Mouse (Mus musculus) embryo, embryonic 10.5 days (tissue): ENCODE measurements at regions not wholly inside any gene's neighbourhood (a gene's known extent, or its start where the extent isn't known, plus 50 kb on each side); places are given as distances from the start of the nearest gene placed in this dataset.

Experiments used
- DNase-seq: peaks from one replicate; pipeline ENCODE4 v3.0.0-alpha.2; 2015; ENCODE audit warnings: low spot score

DNA sequence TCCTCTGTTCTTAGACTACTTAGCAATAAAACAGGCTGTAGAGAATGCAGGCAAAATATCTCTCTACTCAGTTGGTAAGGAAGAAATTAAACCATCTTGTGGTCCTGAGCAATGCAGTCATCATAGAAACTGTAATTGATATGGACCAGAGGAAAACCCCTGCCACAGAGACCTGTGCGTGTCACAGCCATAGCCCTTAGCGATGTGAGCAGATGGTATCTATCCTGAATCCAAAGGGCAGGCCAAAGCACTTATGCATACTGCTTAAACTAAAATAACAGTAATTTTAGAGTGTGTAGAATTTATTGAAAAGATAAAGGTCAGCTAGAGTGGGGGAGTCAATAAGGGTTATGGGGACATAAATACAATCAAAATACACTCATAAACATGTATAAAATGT lies 212.0 kb downstream of the Kcnrg start:
- DNase-seq = no peak

DNA sequence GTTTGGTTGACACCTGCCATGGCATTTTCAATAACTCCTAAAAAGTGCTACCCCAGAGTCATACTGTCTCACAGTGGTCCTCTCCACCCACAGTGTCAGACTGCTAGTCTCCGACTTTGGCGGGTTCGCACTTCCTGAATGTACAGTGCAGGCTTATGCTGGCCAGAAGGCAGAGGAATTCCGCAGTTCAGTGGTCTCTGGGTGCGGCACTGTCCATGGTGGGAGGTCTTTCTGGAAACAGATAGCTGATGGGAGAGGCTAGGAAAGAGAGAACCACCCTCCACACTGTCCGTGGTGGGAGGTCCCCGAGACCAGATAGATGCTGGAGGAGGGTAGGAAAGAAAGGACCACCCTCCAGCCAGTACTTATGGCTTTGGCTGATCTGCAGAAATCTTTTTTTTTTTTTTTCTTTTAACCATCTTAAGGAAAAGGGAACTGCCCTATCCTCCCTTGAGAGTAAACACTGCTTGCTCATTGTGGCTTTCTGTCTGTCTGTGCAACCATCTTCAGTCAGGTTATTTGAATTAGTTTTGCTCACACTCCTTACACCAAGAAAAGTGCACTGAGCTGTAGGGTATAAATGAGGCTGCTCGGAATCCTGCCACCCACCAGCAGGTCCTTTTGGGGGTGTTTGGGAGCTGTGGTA lies 227.2 kb downstream of the Kcnrg start:
- DNase-seq = peak; percentile 21

DNA sequence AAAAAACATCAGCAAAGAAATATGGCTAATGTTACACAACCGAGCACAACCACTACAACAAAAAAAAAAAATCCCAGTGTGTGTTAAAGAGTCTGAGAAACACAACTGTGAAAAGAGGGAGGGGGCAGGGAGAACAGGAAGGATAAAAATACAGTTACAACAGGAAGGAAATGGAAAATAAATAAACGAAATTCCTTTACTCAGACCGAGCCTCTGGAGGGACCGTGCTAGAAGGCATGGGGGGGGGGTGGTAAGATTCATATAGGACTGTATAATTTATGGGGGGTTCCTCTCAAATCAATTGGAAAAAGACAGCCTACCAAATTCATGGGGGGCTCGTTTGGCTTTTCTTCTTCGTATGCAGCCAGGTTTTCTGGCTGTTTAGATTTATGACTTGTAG lies 228.5 kb downstream of the Kcnrg start:
- DNase-seq = no peak

DNA sequence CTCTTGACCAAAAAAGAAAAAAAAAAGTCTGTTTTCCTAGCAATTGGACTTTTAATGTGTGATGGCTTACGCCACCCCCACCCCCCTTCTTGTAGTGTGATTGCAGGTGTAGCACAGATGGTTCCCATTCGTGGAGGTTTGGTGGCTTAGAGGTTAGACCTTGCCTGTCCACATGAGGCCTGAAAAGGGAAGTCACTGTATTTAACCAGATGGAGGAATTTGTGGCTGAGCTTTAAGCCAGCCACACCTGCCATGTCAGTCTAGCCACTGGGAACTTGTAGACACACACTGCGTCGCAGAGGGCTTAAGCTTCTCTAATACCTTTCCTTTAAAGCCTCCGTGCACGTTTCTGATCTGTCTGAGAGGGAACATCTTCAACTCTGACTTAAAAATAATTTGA lies 229.0 kb downstream of the Kcnrg start:
- DNase-seq = peak; percentile 38

DNA sequence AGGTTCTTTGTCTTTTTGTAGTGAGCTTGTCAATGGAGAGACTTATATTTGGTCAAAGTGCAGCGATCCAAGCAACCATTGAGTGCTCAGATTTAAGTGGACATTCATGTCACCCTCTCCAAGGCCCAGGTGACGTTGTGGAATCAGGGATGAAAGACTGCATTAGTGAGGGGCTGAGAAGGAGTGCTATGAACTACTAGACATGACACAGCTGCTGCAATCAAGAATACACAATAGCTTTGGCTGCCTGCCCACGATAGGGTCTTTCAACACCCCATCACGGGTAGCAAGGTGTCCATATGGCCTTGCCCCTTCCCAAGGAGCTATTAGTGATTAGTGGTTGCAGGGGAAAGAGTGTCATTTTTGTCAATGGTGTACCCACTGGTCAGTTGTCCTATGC lies 229.7 kb downstream of the Kcnrg start:
- no peak for DNase-seq

GRCm38 (mm10) chr14:61837851-61838250 lies 230.6 kb downstream of the Kcnrg start:
- no peak for DNase-seq

DNA sequence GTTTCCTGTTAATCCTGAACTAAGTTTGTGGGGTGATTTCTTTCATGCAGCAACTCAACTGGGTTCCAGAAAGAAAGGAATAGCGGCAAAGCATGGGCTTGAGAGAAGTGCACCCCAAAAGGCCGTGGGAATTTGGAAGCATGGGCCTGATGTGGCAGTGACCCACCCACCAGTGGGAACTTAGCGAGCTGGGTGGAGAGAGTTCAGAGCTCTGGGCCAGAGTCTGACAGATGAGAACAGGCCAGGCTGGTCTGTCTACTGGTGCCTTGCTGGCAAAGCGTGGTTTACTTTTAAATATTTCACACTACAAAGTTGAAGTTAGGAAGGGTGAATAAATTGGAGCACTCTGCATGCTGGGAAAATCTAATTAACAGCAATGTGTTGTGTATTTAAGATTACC lies 235.2 kb downstream of the Kcnrg start:
- no peak for DNase-seq

GRCm38 (mm10) chr14:61846441-61846840 lies 239.2 kb downstream of the Kcnrg start:
- no peak for DNase-seq

- no peak for DNase-seq
Measured at GRCm38 (mm10) chr14:61850244-61850643, 243.0 kb downstream of the Kcnrg start.

DNA sequence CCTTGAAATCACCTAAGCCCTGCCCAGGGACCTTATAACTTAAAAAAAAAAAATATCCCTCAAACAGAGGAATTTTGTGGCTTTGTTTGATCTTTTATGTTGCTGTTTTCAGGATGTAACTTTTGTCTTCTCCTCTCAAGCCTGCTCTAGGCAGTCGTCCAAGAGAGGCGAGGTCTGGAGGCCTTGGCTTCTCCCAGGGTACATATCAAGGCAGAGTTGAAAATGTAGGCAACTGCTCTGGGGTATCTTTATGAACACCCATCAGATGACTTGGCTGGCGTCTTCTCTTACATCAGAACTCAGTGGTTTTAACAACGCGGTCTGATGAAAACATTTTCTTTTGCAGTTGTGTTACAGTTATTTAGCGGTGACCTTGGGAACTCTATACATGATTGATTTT lies 250.4 kb downstream of the Kcnrg start:
- DNase-seq = no peak

DNA sequence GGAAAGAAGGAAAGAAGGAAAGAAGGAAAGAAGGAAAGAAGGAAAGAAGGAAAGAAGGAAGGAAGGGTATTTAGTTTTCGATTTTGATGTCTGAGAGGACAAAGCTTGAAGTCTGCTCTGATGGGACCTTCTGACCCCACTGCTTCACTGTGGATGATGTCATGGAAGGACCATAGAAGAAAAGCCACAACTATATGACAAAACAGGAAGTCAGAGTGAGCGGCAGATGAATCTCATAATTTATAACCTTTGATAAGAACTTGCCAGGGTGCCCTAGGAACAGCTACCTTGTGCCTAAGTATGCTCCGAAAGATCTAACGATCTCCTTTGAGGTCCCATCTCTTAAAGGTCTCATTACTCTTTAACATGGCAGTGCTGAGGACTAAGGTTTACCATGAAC lies 253.4 kb downstream of the Kcnrg start:
- DNase-seq = no peak

DNA sequence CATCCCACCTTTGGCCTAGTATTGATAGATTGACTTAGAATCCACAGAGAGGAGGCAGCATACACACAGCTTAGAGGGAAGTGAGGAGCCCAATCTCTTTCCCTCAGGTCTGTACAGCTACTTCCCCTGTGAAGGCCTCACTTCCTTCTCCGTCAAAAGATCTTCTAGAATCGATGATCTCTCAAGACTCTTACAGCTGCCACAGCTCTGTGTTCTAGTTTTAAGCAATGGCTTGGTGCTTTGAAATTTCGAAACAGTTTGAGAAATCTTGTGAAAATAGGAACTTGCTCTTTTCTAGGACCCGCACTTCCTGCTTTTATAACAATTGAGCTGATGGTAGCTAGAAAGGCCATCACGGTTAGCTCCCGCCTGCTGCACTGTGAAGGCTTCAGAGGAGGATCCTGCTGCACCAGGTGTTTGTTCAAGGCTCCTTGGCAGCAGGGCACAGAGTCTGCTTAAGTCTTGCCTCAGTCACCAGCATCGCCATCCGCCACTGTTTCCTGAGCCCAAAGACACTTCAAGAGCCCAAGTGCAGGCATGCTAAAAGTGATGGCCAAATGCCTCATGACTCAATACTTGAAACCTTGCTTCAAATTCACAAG lies 254.2 kb downstream of the Kcnrg start:
- no peak for DNase-seq

- no peak for DNase-seq
Measured at GRCm38 (mm10) chr14:61862931-61863330, 255.7 kb downstream of the Kcnrg start.

DNA sequence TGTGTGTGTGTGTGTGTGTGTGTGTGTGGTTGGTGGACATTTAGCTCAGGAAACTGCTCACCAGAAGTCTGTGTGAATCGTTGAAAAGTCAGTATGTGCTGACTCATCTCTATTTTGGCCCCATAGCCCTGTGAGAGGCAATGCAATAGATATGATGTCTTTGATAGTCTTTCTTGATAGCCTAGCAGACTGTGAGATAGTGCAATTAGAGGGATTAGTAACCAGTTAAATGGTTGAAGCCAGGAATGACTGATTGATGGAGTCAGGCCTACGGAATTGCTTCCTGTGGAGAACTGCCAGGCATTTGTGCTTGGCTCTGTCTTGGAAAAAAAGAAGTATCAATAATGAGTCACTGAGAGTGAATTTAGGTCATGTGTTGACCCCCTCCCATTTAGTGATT lies 256.2 kb downstream of the Kcnrg start:
- DNase-seq = no peak

- no peak for DNase-seq
Measured at GRCm38 (mm10) chr14:61866532-61867268, 259.4 kb downstream of the Kcnrg start.

DNA sequence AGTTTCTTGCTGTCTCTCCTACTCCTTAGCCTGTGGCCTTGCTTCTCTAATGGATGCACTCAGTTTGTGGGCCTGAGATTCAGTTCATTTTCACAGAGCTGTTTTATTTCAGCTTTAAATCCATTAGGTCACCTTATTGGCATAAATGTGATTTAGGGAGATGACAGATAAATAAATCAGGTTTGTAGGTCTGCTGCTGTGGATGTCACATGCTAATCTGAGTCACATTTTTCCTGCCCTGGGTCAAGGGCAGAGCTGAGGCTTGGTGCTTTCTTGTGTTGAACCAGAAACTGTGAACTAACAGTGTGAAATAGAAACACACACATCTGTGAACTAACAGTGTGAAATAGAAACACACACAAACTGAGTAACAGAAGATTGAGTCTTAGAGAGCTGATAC lies 266.9 kb downstream of the Kcnrg start:
- no peak for DNase-seq

DNA sequence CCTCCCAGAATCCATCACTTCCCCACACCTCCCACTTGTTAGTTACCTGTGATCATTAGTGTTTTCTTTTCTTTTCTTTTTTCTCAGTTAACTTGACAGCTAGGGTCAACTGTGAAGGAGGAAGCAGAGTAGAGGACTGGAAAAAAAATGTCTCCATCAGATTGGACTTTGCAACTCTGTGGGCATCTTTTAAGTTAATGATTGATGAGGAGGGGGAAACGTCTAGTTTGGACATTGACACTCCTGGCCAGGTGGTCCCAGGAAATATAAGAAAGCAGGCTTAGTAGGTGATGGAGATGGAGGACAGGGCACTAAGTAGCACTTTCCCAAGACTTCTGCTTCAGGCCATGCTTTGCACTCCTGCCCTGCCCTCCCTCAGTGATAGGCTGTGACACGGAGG lies 272.2 kb downstream of the Kcnrg start:
- DNase-seq = no peak

GRCm38 (mm10) chr14:61880514-61881259 lies 273.4 kb downstream of the Kcnrg start:
- peak; percentile 43 for DNase-seq

DNA sequence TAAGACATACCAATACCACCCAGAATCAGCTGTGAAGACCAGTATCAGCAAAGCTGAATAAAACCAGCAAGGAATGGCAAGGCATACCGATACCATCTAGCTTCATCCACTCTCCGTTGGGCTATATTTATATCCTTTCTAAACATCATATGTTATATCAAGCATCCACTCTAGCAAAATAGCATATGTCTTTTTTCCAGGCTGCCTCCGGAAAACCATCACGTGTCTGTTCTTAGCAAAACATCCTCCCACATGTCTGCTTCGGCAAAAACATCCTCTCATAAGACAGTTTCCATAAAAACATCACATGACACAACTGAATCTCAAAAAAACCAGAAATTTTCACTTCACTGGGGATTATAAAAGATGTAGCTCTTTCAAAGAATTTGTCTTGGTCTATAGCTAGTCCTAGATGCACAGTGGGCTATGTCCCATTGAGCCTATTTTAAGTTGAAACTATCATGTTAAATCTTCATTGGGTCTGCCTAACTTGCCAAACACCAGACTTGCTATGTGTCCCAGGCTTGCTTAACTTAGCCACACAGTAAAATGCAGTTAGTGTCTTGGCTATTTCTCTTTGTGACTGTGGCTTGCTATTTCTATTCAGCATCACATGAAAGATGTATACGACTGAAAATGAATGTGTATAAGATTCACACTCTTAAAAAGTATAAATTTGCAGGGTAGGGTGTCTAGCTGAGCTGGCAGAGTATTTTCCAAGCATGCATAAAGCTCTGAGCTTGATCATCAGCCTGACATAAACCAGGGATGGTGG lies 278.2 kb downstream of the Kcnrg start:
- DNase-seq = no peak

DNA sequence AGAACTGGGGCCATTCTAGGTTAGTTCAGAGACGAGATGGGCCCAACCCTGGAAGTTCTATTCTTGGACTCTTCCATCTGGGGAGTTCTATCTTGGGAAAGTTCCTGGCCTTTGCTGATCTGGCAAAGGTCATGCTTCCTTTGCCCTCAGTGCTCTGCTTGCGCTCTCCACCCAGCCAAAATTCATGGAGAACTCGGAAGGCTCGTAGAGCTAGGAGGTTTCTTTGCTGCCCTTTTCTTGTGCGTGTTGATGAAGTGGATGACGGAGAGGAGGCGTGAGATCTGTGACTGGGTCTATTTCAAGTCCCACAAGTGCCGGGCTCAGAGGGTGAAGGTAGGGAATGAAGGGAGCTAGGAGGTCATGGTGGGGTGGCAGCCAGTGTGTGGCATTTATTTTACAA lies 282.4 kb downstream of the Kcnrg start:
- no peak for DNase-seq

DNA sequence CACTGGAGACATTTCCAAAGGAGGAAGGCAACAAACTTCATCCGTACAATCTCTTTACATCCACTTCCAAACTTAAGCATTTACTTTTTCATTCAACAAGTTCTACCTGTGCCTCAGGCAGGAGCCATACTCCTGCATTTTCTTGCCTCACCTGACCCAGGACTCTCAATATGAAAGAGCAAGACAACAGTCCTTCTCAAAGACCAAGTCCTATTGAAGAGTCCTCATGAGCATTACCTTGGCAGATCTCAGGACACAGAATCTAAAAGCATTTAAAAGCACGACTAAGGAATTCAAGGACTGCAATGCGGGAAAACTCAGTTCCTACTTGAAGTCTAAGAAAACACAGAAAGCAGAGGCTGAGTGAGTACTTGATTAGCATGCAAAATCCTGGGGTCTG lies 286.5 kb downstream of the Kcnrg start:
- no peak for DNase-seq

GRCm38 (mm10) chr14:61896879-61897278 lies 289.6 kb downstream of the Kcnrg start:
- no peak for DNase-seq
